Mouse (Mus musculus) lung, adult 2 months (tissue): ENCODE results near the gene Nsmf. TPM values are rescaled to one million over a fixed set of nuclear protein-coding genes. Genes with fewer than 3 reads are reported as not detected.

ENCODE experiments used
- DNase-seq: peaks from one replicate; pipeline ENCODE4 v3.0.0; 2022
- H3K4me1 ChIP-seq: fragments of 200-500 bp; 2 replicates; pipeline ENCODE4 v1.6.1; 2011; ENCODE audit warnings: low read length; ENCODE audit not compliant: control insufficient read depth, insufficient read depth
- H3K4me3 ChIP-seq: fragments of 200-500 bp; replicated peaks from 2 replicates; pipeline ENCODE3; 2011; ENCODE audit warnings: low read depth, mild to moderate bottlenecking, control low read depth, low read length; ENCODE audit errors: extremely low read depth
- CTCF ChIP-seq: fragments of 200-500 bp; IDR thresholded peaks from 2 replicates; pipeline ENCODE4 v1.5.1; 2011; ENCODE audit warnings: mild to moderate bottlenecking, low read length, control low read depth; ENCODE audit not compliant: insufficient read depth
- POLR2A ChIP-seq: fragments of 200-500 bp; IDR thresholded peaks from 2 replicates; pipeline ENCODE4 v1.6.1; 2011; ENCODE audit warnings: low read depth, mild to moderate bottlenecking, control low read depth, low read length, borderline replicate concordance; ENCODE audit errors: extremely low read depth
- WGBS: fragments of 180-500 bp; shearing (Covaris S2); methylation state at CpG from one replicate; pipeline ENCODE4 v1.1.7; 2018; 5-methylcytosine and 5-hydroxymethylcytosine counted together
- polyA plus RNA-seq: library from polyadenylated mRNA; depleted of rRNA; stranded (reverse); fragments of >200 nt; gene quantifications from 2 replicates; pipeline ENCODE4 v1.2.3, GENCODE M21; 2012

Nsmf gene
- polyA plus RNA-seq, 1 experiment = 124 TPM

GRCm38 (mm10) chr2:25080076-25080475 is 25.9 kb downstream of the Nsmf start, which contains the start of gene Entpd8:
Gene Entpd8 (plus strand): TSS chr2:25080304.
- DNase-seq = no peak
- no peak for TF ChIP-seq CTCF
- TF ChIP-seq POLR2A = no peak
- no peak within 1 kb of the TSS for H3K4me3 ChIP-seq
- H3K4me1 ChIP-seq = no peaks in the 10 kb centered on the region
- 63% methylated on average over 5 of the region's 5 CpGs for WGBS

- DNase-seq = no peak
- 76% methylated on average over 4 of the region's 4 CpGs for WGBS
- Histone ChIP-seq H3K4me1 (no peaks in the 10 kb centered on the region), H3K4me3 (no peak overlapping the region)
- TF ChIP-seq CTCF (no peak), POLR2A (no peak)
Observed at GRCm38 (mm10) chr2:25083697-25084096, 29.5 kb downstream of the Nsmf start.

DNA sequence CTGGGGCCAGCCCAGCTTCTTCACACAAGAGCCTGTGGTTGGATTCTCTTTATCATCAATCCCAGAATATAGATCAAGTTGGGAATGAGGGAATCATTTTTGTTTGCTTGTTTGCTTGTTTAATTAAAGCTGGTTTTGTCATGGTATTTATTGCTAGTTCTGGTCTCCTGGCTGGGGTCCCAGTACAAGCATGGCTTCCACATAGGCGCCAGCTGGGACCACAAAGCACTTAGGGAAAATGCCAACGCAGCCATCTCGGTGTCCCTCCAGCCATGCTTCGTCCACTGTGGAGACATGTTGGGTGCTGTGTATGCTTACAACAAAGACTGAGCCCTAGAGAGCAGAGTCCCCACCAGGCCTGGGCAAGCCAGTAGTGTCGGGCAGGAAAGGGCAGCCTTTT is 31.4 kb downstream of the Nsmf start:
- Histone ChIP-seq H3K4me1 (no peaks in the 10 kb centered on the region), H3K4me3 (no peak overlapping the region)
- WGBS = 84% methylated on average over 5 of the region's 5 CpGs
- DNase-seq = no peak
- no peak for TF ChIP-seq POLR2A
- no peak for TF ChIP-seq CTCF

- Histone ChIP-seq H3K4me3 (no peak overlapping the region), H3K4me1 (no peaks in the 10 kb centered on the region)
- 35% methylated on average over 2 of the region's 2 CpGs for WGBS
- DNase-seq = no peak
- TF ChIP-seq CTCF (no peak), POLR2A (no peak)
Observed at GRCm38 (mm10) chr2:25087842-25088241, 33.7 kb downstream of the Nsmf start.

DNA sequence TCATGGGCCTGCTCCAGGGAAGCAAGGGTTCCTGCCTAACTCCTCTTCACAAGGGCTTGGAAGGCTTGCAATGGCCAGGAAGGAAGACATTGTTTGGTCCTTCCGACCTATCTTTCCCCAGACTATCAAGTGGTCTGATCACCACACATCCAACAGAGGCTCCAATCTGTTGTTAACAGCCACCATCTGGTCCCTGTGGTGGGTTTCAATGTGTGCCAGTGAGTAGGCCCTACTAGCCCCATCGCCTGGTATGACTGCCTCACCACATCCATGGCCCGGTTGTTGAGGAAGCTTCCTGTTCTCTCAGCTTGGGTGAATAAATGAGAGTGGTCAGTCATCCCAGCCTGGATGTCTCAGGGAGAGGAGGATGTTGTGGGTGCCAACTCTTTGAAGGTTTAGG is 34.5 kb downstream of the Nsmf start:
- H3K4me1 ChIP-seq = no peaks in the 10 kb centered on the region
- DNase-seq = no peak
- WGBS = 64% methylated on average over 3 of the region's 3 CpGs
- no peak overlapping the region for H3K4me3 ChIP-seq
- TF ChIP-seq POLR2A = no peak
- no peak for TF ChIP-seq CTCF

GRCm38 (mm10) chr2:25094785-25095108 is 40.6 kb downstream of the Nsmf start:
- Histone ChIP-seq H3K4me1 (no peaks in the 10 kb centered on the region), H3K4me3 (no peak overlapping the region)
- TF ChIP-seq POLR2A = no peak
- no peak for TF ChIP-seq CTCF
- WGBS = 41% methylated on average over 17 of the region's 17 CpGs
- no peak for DNase-seq

DNA sequence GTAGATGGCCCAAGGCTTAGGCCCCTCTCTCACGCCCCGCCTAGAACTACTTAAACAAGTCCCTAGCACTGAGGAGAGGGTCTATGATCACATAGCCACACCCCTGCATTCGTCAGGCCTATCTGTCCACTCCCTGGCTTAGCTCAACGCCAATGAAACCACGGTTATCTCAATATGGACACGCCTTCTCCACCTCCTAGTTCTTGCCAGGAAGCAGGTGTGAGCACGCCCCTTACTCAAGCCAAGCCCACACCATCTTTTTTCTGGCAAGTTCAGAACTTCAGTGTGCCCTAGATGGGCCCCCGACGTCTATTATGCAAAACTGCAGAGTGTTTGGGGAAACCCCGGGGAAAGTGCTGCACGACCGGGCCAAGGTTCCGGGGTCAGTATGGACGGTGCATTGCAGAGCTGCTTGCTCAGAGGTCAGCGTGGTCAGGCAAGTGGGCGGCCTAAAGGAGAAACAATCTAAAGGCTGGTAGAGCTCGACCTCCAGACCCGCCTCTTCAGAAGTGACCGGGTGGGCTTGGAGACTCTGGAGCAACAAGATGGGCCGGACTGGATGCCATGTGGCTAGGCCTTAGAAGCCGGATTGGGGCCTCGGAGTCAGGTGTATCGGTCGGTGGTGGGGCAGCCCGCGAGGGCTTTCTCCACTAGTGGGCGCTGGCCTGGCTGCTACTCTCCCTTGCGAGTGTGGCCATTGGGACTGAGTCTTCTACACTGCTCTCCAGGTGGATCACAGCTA is 41.1 kb downstream of the Nsmf start, which contains the start of gene Noxa1:
Gene Noxa1, minus strand, starts transcription at position 41 of the 742 bp plus-strand sequence.
- no peak within 1 kb of the TSS for H3K4me3 ChIP-seq
- 52% methylated on average over 28 of the region's 28 CpGs for WGBS
- TF ChIP-seq CTCF = no peak
- TF ChIP-seq POLR2A = no peak

GRCm38 (mm10) chr2:25098005-25098615 is 44.0 kb downstream of the Nsmf start:
- H3K4me3 ChIP-seq = no peak overlapping the region
- whole genome bisulfite sequencing = 63% methylated on average over 3 of the region's 3 CpGs
- no peaks in the 10 kb centered on the region for H3K4me1 ChIP-seq
- TF ChIP-seq POLR2A (no peak), CTCF (no peak)
- no peak for DNase-seq

More for the DNA sequence above, 41.1 kb downstream of the Nsmf start, which contains the start of gene Noxa1:
- DNase-seq = no peak
- H3K4me1 ChIP-seq = no peaks in the 10 kb centered on the region

DNA sequence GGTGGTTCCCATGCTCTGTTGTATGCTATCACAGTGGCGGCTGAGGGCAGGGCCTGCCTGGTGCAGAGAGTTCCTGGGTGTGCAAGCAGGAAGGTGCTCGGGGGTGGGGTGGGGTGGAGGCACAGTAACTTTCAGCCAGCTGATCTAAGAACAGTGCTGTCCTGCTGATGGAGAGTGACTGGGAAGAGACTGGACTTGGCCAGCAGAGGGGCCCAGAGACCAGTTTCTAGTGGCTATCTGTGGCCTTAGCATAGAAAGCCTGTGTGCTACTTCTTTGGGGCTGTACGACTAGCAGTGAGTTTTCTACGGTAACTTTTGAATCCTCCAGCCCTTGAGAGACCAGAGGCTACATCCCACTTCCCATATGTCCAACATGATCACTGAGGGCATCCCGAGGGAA is 44.8 kb downstream of the Nsmf start:
- H3K4me1 ChIP-seq = no peaks in the 10 kb centered on the region; the same call in 1 of the 2 replicates
- 35% methylated on average over 5 of the region's 5 CpGs for WGBS
- TF ChIP-seq POLR2A (no peak), CTCF (peak; percentile 76)
- DNase-seq = peak; percentile 42
- H3K4me3 ChIP-seq = no peak overlapping the region

DNA sequence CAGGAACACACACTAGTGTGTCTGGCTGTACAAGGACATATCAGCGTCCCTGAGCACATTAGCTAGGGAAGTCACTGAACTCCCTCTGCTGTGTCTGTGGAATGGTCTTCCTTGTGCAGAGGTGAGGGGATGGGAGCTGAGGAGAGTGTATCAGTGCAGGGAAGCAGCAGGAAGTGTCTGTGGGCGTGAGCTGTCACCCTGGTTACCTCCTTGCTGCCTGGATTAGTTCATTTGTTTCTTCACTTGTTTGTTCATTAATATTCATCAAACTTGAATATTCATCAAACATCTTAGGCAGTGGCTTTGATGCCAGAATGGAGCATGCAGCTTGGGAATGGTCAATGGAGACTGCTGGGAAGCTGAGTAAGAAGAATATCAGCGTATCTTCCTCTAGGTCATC is 45.5 kb downstream of the Nsmf start:
- no peak for DNase-seq
- 86% methylated on average over 3 of the region's 3 CpGs for WGBS
- H3K4me3 ChIP-seq = no peak overlapping the region
- H3K4me1 ChIP-seq = no peaks in the 10 kb centered on the region; the same call in 1 of the 2 replicates
- no peak for TF ChIP-seq CTCF
- no peak for TF ChIP-seq POLR2A
